Comparison of ENCODE assay signal across 27 mouse cellular contexts in genomic region chr6:147241541-147241940, GRCm38 (mm10). TPM values are rescaled to one million over a fixed set of nuclear protein-coding genes. Genes with fewer than 3 reads are reported as not detected.
DNase-seq lines count a peak whose midpoint lies in the region; ATAC-seq lines count a peak whose summit lies in the region.
"Had no signal": no experiment of that assay in that cellular context is flagged by ENCODE, and none has a peak within 500 bp of the region (broad histone marks: within the 10 kb centered on the region; RNA-seq: fewer than 3 reads in every experiment).

No protein-coding gene starts in this region.

- ATAC-seq in heart, embryonic 12.5 days (ENCODE audit: insufficient number of reproducible peaks, low FRiP score) = no peak
- ATAC-seq: forebrain, embryonic 13.5 days; forebrain, embryonic 16.5 days; hindbrain, embryonic 16.5 days; intestine, postnatal 0 days had no signal

- no peak overlapping the region for H3K4me3 ChIP-seq in heart, embryonic 12.5 days
- H3K4me3 ChIP-seq: forebrain, embryonic 10.5 days; forebrain, embryonic 13.5 days; heart, embryonic 15.5 days; hindbrain, embryonic 10.5 days; hindbrain, embryonic 13.5 days had no signal

- peak; percentile 66 to 77 for DNase-seq in adrenal gland, adult (ENCODE audit: inconsistent age in 2 of 2, low spot score in 1 of 2)
- DNase-seq in adrenal gland, postnatal 10 days = no peak
- peak; percentile 74 for DNase-seq in heart, adult 11 months
- peak; percentile 40 for DNase-seq in 3T3-L1 (ENCODE audit: low read depth, low spot score)
- peak; percentile 12 to 16 for DNase-seq in adrenal gland, postnatal 36 days
- no peak for DNase-seq in yolk sac, embryonic 10.5 days (ENCODE audit: low spot score)
- DNase-seq: B cell, adult 2 months; cerebellum, adult 18-20 months; cerebellum, adult 9-10 months; cerebellum, postnatal 14 days; gastrocnemius, postnatal 10 days; gastrocnemius, postnatal 36 days; heart, postnatal 10 days; heart, postnatal 36 days had no signal

- no peaks in the 10 kb centered on the region for H3K4me1 ChIP-seq in heart, embryonic 12.5 days (replicated peaks)
- H3K4me1 ChIP-seq: forebrain, embryonic 10.5 days; forebrain, embryonic 13.5 days; heart, embryonic 15.5 days; hindbrain, embryonic 10.5 days; hindbrain, embryonic 13.5 days had no signal

- no peak overlapping the region for H3K27ac ChIP-seq in heart, embryonic 12.5 days (ENCODE audit: poor library complexity, severe bottlenecking)
- H3K27ac ChIP-seq: forebrain, embryonic 10.5 days; forebrain, embryonic 13.5 days; heart, embryonic 15.5 days; hindbrain, embryonic 10.5 days; hindbrain, embryonic 13.5 days had no signal

- WGBS in heart, embryonic 12.5 days = 64% methylated on average over 3 of the region's 3 CpGs

- H3K9me3 ChIP-seq in heart, embryonic 12.5 days (replicated peaks) = no peaks in the 10 kb centered on the region
- H3K9me3 ChIP-seq: forebrain, embryonic 10.5 days; forebrain, embryonic 13.5 days; G1E; heart, embryonic 15.5 days; hindbrain, embryonic 10.5 days; hindbrain, embryonic 13.5 days had no signal

- no peaks in the 10 kb centered on the region for H3K36me3 ChIP-seq in heart, embryonic 12.5 days
- H3K36me3 ChIP-seq: forebrain, embryonic 10.5 days; G1E; heart, embryonic 15.5 days; hindbrain, embryonic 10.5 days; hindbrain, embryonic 13.5 days had no signal

- no peaks in the 10 kb centered on the region for H3K27me3 ChIP-seq in heart, embryonic 12.5 days (replicated peaks)
- H3K27me3 ChIP-seq: CH12.LX; forebrain, embryonic 13.5 days; heart, embryonic 15.5 days had no signal

- H3K4me2 ChIP-seq in heart, embryonic 12.5 days = no peak overlapping the region
- H3K4me2 ChIP-seq: forebrain, embryonic 13.5 days; heart, embryonic 11.5 days; heart, embryonic 15.5 days; hindbrain, embryonic 13.5 days had no signal

- H3K9ac ChIP-seq in heart, embryonic 12.5 days = no peak overlapping the region
- H3K9ac ChIP-seq: forebrain, embryonic 13.5 days; heart, embryonic 15.5 days; hindbrain, embryonic 13.5 days had no signal

RNA-seq across cellular contexts. Expression of gene Pthlh, which starts 22.4 kb away (rescaled TPM):
- 1 to 10 TPM; 1.0 TPM for total RNA-seq in adrenal gland, postnatal 10 days (2021)
- polyA plus RNA-seq in heart, embryonic 12.5 days (2016; fragmentation: Nextera tagmentation; extraction: Ambion mirVana) = 5.5 and 5.8 TPM in 2 replicates
- total RNA-seq in adrenal gland, postnatal 36 days (2021) = 1 to 10 TPM in 1 of 2 experiments, not detected in 1; 2.2 TPM
- total RNA-seq: CH12.LX; G1E; granulocyte monocyte progenitor cell, adult 5-6 weeks had no signal
- polyA plus RNA-seq: G1E had no signal

Comparison
In these comparisons a context has a peak if more than half of its experiments do, and no peak if none do; other contexts are left out.
1. DNase-seq: peak in adrenal gland, adult (2 of 2), heart, adult 11 months (single experiment), 3T3-L1 (single experiment) and adrenal gland, postnatal 36 days (2 of 2); none in adrenal gland, postnatal 10 days (single experiment) and yolk sac, embryonic 10.5 days (single experiment).